Mouse (Mus musculus) cerebellum, adult 18-20 months (tissue): ENCODE data around the gene Gm28041.
"Not testable (repeated sequence)": the region's sequence is repeated elsewhere in the genome, so short reads cannot be mapped to it uniquely, and the experiment has no call there.

ENCODE experiments used
- DNase-seq, 2 experiments: peaks; one replicate each; pipeline ENCODE4 v3.0.0; 2021

Gm28041 gene

GRCm38 (mm10) chr13:67375050-67375911 is at the start of gene Gm28041, which contains the start of gene Zfp456:
Gene Gm28041 (minus strand): TSS chr13:67375733.
Gene Zfp456 (minus strand): TSS chr13:67375810.
- DNase-seq, result peak; percentile 28 to 40

DNA sequence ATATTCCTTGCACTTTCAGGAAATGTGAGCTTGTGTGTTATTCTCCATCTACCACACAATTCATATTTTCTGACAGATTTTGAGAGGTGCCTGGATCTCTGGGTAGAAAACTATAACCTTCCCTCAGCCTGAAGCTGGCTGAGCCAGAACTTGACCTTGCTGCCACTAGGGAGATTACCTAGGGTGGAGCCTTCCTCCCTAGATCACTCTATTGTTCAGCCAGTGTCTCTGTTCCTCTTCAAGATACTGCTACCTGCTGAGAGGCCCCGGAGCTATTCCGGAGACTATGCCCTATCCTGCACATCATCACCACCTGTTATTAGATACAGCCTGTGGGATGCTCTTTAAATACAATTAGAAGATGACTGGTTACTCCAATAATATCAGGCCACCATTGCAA is 47.0 kb upstream of the Gm28041 start:
- not testable (repeated sequence) for DNase-seq

- DNase-seq, result peak; percentile 50 to 55
Observed at GRCm38 (mm10) chr13:67421207-67421857, 45.8 kb upstream of the Gm28041 start, which contains the start of gene Zfp459. Gene Zfp459 (minus strand): TSS chr13:67421418.

DNA sequence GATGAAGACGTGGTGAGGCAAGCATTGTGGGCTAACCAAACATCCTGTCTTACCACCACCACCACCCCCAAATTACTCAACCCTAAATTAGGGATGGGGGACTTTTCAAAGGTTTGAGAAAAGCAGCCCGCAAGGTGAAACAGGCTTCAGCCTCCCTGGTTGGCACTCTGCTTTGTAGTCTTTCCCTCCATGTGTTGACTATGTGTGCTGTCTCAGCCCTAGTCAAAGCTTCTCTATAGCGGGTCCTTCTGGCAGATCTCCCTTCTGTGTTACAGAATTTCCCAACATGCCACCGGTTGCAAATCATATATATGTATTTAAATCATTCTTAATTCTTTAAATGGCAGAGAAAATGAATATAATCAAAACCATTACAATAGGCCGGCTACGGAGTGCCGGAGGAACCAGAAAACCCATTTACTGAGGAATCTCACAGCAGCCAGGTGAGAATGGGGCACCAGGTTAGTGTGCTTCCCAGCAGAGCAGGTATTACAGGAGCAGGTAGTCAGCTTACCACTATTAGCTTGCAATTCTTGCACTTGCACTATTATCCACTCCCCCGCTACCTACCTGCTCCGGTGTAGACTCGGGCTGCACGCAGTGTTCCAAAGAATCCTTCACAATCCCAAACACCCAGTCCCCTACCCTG is 45.1 kb upstream of the Gm28041 start:
- DNase-seq, result peak in 1 of 2 experiments; percentile 8

GRCm38 (mm10) chr13:67416811-67417210 is 41.3 kb upstream of the Gm28041 start:
- DNase-seq, result no peak

- no peak for DNase-seq
Observed at GRCm38 (mm10) chr13:67415759-67416158, 40.2 kb upstream of the Gm28041 start.

DNA sequence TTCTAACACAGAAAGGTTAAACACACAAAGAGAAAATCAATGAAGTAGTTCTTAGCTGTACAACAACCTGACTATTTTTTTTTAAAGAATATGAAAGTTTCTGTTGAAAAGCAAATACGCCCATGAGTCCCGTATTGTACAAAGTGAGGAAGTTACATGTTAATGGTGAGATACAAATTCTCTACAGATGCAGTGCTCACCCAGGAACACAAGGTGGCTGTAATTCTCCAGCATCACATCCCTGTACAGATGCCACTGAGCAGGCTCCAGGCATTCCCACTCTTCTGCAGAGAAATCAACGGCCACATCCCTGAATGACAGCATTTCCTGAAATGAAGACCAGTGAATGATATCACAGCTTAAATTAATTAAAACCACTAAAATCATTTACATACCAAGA is 38.1 kb upstream of the Gm28041 start:
- not testable (repeated sequence) for DNase-seq

DNA sequence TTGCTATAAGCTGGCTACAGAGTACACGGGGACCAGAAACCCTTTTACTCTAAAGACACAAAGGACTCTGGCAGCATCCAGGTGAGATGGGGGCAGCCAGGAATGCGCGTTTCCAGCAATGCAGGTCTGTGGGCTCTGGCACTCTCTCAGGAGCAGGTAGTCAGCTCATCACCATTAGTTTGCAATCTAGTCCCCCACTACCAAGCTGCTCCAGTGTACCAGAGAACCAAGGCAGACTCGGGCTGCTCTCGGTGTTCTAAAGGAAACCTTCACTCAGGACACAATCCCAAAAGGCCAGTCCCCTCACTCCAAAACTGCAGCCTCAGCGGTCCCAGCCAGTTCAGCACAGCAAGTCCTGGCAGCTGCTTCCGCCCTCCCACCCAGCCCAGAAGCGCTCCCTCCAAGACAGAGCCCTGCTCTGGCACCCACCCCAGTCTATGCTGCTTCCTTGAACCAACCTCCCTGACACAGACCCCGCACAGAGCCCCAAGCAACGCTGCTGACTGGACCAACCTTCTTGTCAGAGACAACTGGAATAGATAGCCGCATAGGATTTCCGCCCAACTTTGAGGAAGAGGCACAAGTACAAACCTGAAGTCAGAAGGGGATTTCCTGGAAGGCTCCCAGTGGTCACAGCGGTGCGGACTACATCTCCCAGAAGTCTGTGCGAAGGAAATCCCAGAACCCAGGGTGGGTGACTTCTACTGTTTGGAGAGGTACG is 23.8 kb upstream of the Gm28041 start, which contains the start of gene Zfp429:
Gene Zfp429, minus strand, starts transcription at position 637 of the 721 bp plus-strand sequence.
- DNase-seq, result peak; percentile 71 to 72

DNA sequence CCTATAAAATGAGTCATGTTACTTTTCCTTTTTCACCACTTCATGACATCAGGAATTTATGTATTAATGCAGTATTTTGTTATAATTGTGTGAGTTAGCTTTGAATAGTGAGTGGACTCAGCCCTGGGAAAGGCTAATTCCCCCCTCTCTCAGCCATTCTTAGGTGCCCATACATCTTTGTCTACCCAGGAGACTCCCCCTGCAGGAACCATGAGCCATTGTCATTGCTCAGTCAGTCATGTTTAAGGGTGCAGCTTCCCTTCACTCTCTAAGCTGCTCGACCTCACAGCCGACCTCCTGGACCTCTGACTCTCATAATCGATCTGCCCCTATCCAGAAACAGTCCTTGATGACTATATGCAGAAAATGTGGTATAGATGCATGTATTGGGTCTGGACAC is 722 bp upstream of the Gm28041 start:
- DNase-seq, result not testable (repeated sequence)

DNA sequence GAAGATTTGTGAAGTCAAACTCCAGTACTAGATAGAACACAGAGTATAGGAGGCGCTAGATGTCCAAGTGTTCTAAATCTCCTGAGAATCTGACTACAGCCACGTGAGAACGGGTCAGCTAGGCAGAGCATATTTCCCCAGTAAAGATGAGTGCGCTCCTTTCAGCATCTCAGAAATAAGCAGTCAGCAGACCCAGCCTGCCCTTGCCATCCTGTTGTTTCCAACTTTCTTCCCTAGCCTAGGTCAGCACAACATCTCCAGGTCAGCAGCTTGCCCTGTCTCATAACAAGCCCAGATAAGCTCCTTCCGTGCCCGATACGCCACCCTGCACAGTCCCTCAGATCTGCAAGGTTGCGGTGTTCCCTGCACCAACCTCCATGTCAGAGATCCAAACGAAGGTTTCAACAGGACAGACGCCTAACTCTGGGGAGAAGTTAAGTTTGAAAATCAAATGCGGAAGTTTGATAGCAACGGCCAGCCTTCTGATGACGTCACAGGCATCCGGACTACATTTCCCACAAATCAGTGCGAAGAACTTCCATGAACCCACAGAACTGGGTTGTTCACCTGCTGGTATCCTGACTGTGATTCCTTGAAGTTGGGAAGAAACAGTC is 15.3 kb downstream of the Gm28041 start, which contains the start of the genes Gm28044 and Zfp953:
Gene Gm28044, minus strand, starts transcription at position 406 of the 614 bp plus-strand sequence.
Gene Zfp953, minus strand, starts transcription at position 475 of the 614 bp plus-strand sequence.
- peak; percentile 88 to 93 for DNase-seq

GRCm38 (mm10) chr13:67351854-67352253 is 23.7 kb downstream of the Gm28041 start:
- DNase-seq, result no peak

DNA sequence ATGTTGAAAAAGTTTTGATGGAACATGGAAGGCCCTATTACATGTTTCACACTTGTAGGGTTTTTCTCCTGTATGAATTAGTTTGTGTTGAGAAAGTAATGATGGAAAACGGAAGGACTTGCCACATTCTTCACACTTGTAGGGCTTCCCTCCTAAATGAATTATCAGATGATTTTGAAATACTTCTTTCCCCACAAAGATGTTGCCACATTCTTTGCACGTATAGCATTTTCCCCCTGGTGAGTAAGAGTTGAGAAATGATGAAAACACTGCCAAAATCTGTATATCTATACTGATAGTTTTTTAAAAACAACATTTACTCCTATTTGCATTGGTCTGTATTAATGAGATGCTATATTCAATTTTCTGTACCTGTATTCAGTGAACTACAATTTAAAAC is 32.1 kb downstream of the Gm28041 start:
- no peak for DNase-seq

- DNase-seq, result peak in 1 of 2 experiments; percentile 2
Observed at GRCm38 (mm10) chr13:67332877-67333276, 42.7 kb downstream of the Gm28041 start.

DNA sequence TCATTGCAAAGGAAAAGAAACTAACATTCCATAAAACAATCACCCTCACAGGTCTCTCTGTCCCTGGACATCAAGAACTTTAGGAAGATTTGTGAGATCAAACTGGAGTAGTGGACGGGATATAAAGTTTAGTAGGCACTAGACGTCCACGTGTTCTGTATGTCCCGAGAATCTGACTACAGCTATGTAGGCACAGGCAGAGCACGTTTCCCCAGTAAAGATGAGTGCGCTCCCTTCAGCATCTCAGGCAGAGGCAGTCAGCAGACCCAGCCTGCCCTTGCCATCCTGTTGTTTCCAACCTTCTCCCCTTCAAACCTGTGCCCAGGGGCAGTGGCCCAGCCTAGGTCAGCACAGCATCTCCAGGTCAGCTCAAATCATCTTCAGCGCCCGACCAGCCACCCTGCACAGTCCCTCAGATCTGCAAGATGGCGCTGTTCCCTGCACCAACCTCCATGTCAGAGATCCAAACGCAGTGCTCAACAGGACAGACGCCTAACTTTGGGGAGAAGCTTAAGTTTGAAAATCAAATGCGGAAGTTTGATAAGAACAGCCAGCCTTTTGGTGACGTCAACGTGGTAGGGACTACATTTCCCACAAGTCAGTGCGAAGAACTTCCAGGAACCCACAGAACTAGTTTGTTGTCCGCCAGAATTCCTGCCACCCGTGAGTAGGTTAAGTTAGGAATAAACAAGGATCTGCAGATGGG is 43.4 kb downstream of the Gm28041 start, which contains the start of gene Zfp595:
Gene Zfp595, minus strand, starts transcription at position 552 of the 706 bp plus-strand sequence.
- peak; percentile 79 to 86 for DNase-seq

DNA sequence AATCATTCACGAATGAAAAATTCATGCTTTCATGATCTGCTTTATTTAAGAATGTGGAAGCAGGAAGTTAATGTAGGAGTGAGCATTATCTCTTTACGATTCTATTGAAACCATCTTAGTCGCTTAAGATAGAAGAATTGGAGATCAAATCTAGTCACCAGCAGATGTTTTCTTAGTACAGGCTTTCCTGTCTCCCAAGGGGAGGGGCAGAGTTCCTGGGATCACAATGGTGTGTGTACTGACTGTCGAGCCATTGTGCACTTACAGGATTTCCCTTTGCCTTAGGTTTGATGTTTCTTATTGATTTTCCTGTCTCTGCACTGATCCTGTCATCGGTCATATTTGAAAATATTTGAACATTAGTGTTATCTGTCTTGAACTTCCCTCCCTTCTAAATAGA is 68.8 kb downstream of the Gm28041 start:
- DNase-seq, result peak in 1 of 2 experiments; percentile 7

- DNase-seq, result peak; percentile 90 to 93
Observed at GRCm38 (mm10) chr13:67305822-67306672, 69.5 kb downstream of the Gm28041 start, which contains the start of gene Zfp457. Gene Zfp457 (minus strand): TSS chr13:67306485.
